Mouse (Mus musculus): ENCODE measurements around the gene Ube2a.
A peak's percentile ranks its signal among the peaks of the same experiment; 100 is the strongest.
"Not testable (repeated sequence)": the region's sequence is repeated elsewhere in the genome, so short reads cannot be mapped to it uniquely, and the experiment has no call there.

Ube2a gene

DNA sequence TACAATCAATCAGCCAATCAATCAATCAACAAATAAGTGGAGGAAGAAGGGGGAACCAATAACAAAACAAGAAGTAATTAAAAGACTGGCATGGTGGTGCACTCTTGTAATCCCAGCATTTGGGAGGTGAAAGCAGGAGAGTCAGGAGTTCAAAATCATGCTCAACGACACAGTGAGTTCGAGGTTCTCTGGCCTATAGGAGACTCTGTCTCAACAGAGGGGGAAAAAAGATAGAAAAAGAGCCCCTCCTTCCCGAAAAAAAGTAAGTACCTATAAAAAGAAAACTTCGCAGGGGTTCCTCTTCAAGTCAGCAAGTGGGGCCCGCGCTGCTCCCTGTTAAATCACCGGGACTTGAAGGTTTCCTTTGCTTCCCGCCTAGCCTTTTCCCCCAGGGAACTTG is at the start of gene Ube2a, which contains the start of gene C330007P06Rik:
Gene Ube2a, plus strand, starts transcription at position 136 of the 400 bp plus-strand sequence.
Gene C330007P06Rik, minus strand, starts transcription at position 347 of the 400 bp plus-strand sequence.
- DNase-seq (ENCODE audit: low spot score) = no peak

DNA sequence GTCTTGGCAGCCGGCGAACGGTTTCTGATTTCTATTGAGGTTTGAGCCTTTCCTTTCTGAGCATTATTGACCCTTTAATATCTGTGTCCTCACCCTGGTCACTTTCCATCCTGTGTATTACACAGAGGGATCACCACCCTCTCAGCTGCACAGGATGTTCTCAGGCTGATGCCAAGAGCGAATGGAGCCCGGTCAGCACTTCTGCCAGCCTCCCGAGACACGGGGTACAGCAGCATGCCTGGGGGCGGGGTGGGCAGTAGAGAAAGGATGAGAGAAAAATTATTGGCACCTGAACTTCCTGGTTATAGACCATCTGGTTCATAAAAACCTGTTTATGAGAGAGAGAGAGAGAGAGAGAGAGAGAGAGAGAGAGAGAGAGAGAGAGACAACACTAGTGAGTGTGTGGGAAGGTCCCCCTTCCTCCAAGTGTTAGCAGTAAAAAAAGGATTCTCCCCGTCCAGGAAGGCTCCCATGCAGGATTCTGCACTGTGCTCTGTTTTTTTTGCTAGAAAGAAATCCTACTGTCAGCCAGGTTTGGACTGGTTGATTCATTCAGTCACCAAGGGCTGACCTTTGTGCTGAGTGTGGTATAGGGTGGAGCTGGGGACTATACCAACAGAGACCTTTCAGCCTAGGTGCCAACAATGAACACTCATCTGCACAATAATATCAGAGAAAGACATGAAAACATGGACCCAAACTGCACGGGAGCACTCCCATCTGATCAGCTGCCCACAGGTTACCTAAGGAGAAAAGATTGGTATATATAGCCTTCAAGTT is 49.6 kb upstream of the Ube2a start:
- no peak for DNase-seq (ENCODE audit: low spot score)

- no peak for DNase-seq (ENCODE audit: low spot score)
Observed at GRCm38 (mm10) chrX:36825032-36825431, 48.7 kb upstream of the Ube2a start.

DNA sequence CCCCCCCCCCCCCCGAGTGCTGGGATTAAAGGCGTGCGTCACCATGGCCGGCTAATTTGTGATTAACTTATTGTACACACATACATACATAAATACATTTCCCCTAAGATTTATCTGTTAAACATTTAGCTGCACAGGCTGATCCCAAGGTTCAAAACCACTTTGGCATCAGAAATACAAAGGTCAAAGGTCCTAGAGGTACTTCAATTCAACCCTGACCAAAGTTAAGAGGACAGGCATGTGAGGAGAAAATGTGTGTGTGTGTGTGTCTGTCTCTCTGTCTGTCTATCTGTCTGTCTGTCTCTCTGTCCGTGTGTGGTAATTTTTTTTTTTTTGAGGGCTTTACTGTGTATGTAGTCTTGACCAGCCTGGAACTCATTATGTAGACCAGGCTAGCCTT is 46.8 kb upstream of the Ube2a start:
- no peak for DNase-seq (ENCODE audit: low spot score)

GRCm38 (mm10) chrX:36830271-36830670 is 43.4 kb upstream of the Ube2a start:
- peak; percentile 29 for DNase-seq (ENCODE audit: low spot score)

DNA sequence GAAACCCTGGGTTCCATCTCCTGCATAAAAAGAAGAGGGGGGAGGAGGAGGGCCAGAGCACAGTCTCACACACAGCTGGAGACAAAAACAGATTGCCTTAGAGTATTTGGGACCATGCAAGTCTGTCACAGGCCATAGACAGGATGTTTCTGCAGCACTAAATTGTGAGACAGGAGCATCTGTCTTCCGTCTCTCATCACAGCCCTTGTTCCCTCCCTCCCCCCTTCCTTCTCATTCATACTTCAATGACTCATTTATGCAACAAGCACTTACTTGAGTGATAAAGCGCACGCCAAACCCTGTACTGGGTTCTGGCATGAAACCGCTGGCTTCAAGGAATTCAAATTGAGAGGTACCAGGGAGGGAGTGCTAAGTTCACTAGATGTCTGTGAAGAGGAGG is 42.1 kb upstream of the Ube2a start:
- DNase-seq (ENCODE audit: low spot score) = no peak

DNA sequence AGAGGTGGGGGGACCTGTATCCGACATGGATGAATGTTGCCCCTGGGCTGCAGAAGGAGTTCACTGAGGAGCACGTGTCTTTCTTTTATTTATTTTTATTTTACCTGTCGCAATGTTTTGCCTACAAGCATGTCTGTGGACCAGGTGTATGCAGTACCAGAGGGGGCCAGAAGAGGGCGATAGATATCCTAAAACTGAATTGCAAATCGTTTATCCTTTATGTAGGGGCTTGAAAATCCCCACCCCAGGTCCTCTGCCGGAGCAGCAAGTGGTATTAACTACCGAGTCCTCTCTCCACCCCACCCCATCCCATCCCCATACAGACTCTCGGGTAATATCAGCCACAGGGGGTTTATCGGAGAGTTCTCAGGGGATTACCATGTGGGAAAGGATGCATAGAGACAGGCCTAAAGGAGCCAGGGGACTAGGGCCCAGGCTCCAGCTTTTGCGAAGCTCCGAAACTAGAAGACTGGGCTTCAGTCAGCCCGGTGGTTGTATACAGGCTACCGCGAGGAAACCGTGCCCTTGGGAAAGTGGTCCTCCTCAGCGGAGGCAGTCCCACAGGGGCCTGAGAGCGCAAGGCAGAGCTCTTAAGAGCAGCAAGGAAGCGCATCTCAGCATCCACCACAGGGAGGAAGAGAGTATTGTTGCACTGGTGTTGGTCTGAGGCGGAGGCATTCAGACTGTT is 40.2 kb upstream of the Ube2a start:
- peak; percentile 61 for DNase-seq (ENCODE audit: low spot score)

- no peak for DNase-seq (ENCODE audit: low spot score)
Observed at GRCm38 (mm10) chrX:36837069-36837676, 36.5 kb upstream of the Ube2a start.

- no peak for DNase-seq (ENCODE audit: low spot score)
Observed at GRCm38 (mm10) chrX:36839391-36839790, 34.3 kb upstream of the Ube2a start.

- no peak for DNase-seq (ENCODE audit: low spot score)
Observed at GRCm38 (mm10) chrX:36841698-36842097, 32.0 kb upstream of the Ube2a start.

- DNase-seq (ENCODE audit: low spot score) = no peak
Observed at GRCm38 (mm10) chrX:36843346-36843990, 30.2 kb upstream of the Ube2a start.

DNA sequence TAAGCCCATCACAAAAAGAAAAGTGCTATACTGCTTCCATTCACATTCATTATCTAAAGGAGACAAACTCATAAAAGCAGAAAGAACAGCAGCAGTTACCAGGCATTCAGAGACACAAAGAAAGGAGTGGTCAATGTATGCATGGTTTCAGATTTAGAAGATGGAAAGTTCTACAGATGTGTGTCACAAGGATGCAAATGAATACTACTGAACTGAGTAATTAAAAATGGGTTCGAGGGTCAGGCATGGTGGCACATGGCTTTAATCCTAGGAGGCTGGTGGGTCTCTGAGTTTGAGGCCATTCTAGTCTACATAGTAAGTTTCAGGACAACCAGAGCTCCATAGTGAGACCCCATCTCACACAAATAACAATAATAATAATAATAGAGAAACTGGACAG is 26.5 kb upstream of the Ube2a start:
- DNase-seq (ENCODE audit: low spot score) = no peak

- DNase-seq (ENCODE audit: low spot score) = no peak
Observed at GRCm38 (mm10) chrX:36852631-36853030, 21.1 kb upstream of the Ube2a start.

DNA sequence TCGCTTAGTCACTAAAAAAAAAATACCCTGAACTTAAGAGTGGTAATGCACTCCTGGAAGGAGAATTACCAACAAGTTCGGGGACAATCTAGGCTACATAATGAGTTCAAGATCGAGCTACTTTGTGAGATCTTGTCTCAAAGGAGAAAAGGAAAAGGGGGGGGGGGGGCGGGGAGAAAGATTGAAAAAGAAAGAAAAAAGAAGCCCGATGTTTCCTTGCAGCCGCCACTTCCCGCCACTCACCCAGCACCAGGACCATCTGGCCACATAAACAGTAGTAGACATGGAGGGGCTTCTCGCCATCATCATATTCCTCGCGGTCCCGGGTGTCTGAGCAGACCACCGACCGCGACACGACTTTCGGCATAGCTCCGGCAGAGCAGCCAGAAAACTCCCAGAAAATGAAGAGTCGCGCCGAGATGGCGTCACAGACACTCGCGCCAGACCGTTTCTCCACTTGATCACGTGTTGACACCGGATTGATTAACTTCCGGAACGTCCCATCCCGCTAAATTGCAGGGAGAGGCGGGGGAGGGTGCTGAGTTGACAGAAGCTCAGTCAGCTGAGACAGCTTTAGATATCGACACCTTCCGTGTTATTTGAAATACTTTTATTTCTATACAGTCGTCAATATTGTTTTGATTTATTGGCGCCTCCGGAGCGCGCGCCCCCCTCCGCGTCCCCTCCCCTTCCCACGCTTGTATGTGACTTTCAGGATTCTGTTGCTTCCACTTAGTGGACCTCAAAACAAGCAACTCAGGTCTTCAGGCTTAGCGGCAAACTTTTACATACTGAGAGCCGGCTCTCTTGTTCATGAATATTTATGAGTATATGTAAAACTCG is 9.7 kb upstream of the Ube2a start:
- DNase-seq (ENCODE audit: low spot score) = peak; percentile 55

- no peak for DNase-seq (ENCODE audit: low spot score)
Observed at GRCm38 (mm10) chrX:36864609-36865328, 8.9 kb upstream of the Ube2a start.

DNA sequence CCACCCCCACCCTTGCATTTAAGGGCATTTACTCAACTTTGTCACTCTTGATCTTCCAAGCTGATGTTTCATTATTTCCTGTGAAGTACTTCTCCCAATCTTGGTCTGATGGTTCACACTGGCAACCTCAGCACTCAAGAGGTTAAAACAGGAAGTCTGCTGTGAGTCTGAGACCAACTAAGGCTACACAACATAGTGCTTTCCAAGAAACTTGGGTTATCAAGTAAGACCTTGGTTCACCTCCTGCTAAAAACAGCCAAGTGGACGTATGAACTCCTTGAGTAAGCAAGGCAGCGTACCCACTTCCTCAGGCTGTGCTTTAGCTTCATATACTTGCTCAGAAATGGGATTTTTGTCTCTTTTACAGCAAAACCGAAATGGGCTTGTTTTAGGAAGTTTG is 3.3 kb upstream of the Ube2a start:
- DNase-seq (ENCODE audit: low spot score) = no peak

DNA sequence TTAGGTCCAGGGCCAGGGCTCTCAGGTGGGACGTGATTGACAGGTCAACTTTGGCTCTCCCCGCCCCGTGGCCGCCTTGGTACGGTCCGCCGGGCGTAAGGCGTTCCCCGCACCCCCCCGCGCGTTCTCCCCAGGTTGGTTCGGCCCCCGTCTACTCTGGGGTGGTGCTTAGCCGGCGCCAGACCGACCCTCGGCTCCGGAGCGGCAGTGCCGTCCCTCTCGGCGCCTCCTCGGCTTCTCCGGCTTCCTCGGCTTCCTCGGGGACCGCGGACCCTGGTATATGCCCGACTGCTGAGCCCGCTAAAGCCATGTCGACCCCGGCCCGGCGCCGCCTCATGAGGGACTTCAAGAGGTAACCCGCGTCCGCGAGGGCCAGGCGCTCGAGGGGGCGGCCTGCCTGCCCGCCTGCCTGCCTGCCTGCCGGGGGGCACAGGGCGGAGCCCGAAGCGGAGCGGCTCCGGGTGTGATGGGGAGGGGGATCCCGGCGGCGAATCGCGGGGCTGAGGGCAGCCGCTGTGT is 537 bp downstream of the Ube2a start:
- DNase-seq (ENCODE audit: low spot score) = peak; percentile 69

- no peak for DNase-seq (ENCODE audit: low spot score)
Observed at GRCm38 (mm10) chrX:36874704-36875128, 1.0 kb downstream of the Ube2a start.

GRCm38 (mm10) chrX:36884719-36885118 is 11.0 kb downstream of the Ube2a start:
- no peak for DNase-seq (ENCODE audit: low spot score)

GRCm38 (mm10) chrX:36898931-36899330 is 25.2 kb downstream of the Ube2a start:
- DNase-seq (ENCODE audit: low spot score) = not testable (repeated sequence)

DNA sequence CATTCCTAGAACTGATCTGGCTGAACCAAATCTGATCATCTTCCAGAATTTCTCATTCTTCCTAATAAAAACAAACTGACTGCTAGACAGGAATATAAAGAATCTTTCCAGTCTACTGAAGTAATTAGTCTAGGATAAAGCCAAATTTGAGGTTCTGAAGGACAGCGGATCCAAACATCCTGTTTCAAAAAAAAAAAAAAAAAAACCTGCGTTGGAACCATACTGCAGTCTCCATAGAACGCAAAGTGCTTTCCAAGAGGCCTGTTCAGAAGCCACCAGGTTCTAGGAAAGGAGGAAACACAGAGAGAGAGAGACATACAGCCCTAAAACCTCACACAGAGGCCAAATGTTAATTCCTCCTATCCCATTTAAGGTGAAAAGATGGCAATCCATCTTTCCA is 28.0 kb downstream of the Ube2a start:
- DNase-seq (ENCODE audit: low spot score) = no peak
